Mouse (Mus musculus) liver, embryonic 11.5 days (tissue): Measurements from ENCODE around the gene Comt. TPM values are rescaled to one million over a fixed set of nuclear protein-coding genes. Genes with fewer than 3 reads are reported as not detected.

Experiments used
- ATAC-seq: fragments of 200-750 bp; cut with Nextera tagmentation; replicated peaks from 2 replicates; pipeline ENCODE4 v1.8.0; 2017; ENCODE audit warnings: moderate number of reproducible peaks, mild to moderate bottlenecking, moderate TSS enrichment, moderate library complexity; ENCODE audit not compliant: low FRiP score
- DNase-seq: peaks from one replicate; pipeline ENCODE4 v3.0.0-alpha.2; 2017; ENCODE audit warnings: low spot score
- H3K27ac ChIP-seq: fragments of 300-500 bp; sonication (generic); 2 replicates; pipeline ENCODE4 v1.5.1; 2014; ENCODE audit warnings: mild to moderate bottlenecking, low read depth, low read length, control low read depth
- H3K27me3 ChIP-seq: fragments of 300-500 bp; sonication (generic); replicated peaks from 2 replicates; pipeline ENCODE4 v1.6.1; 2014; ENCODE audit warnings: low read length, mixed read lengths; ENCODE audit not compliant: control insufficient read depth, insufficient read depth
- H3K36me3 ChIP-seq: fragments of 300-500 bp; sonication (generic); 2 replicates; pipeline ENCODE4 v1.6.1; 2014; ENCODE audit warnings: mild to moderate bottlenecking, low read length, moderate library complexity, mixed read lengths; ENCODE audit not compliant: control insufficient read depth, insufficient read depth
- H3K4me1 ChIP-seq: fragments of 300-500 bp; sonication (generic); replicated peaks from 2 replicates; pipeline ENCODE4 v1.6.1; 2014; ENCODE audit warnings: low read length, mixed read lengths; ENCODE audit not compliant: control insufficient read depth, insufficient read depth
- H3K4me2 ChIP-seq: fragments of 300-500 bp; sonication (generic); 2 replicates; pipeline ENCODE4 v1.6.1; 2014; ENCODE audit warnings: mild to moderate bottlenecking, control low read depth, moderate library complexity
- H3K4me3 ChIP-seq: fragments of 300-500 bp; sonication (generic); 2 replicates; pipeline ENCODE4 v1.5.1; 2014; ENCODE audit warnings: low read depth, low read length, control low read depth
- H3K9ac ChIP-seq: fragments of 300-500 bp; sonication (generic); 2 replicates; pipeline ENCODE4 v1.6.1; 2014; ENCODE audit warnings: low read depth, low read length, control low read depth
- H3K9me3 ChIP-seq: fragments of 300-500 bp; sonication (generic); 2 replicates; pipeline ENCODE4 v1.6.1; 2016; ENCODE audit warnings: low read length, inconsistent platforms, mixed read lengths; ENCODE audit not compliant: control insufficient read depth
- WGBS: fragments of 180-500 bp; shearing (Covaris S2); extraction: QIAGEN DNeasy Blood & Tissue Kit; methylation state at CpG from one replicate; pipeline ENCODE4 v1.1.7; 2014; 5-methylcytosine and 5-hydroxymethylcytosine counted together
- microRNA-seq: library from miRNA; unstranded; fragments of <30 nt; microRNA quantifications from one replicate; pipeline ENCODE4, GENCODE M21; 2017; ENCODE audit warnings: borderline number of aligned reads
- polyA plus RNA-seq: library from polyadenylated mRNA; unstranded; fragments of >200 nt; fragmentation: Nextera tagmentation; extraction: Ambion mirVana; gene quantifications from 2 replicates; pipeline ENCODE4 v1.2.1, GENCODE M21; 2014

Comt gene
- polyA plus RNA-seq, 1 experiment from 2014 or later = 141 TPM

GRCm38 (mm10) chr16:18360151-18360805 lies 66.4 kb downstream of the Comt start:
- WGBS = 77% methylated on average over 6 of the region's 6 CpGs
- no peak for DNase-seq
- H3K9ac ChIP-seq = no peak overlapping the region
- H3K27ac ChIP-seq = no peak overlapping the region
- no peaks in the 10 kb centered on the region for H3K36me3 ChIP-seq
- no peak for ATAC-seq
- H3K4me3 ChIP-seq = no peak overlapping the region
- H3K4me1 ChIP-seq = peaks cover 7% of the 10 kb centered on the region; the same call in 1 of the 2 replicates
- H3K4me2 ChIP-seq = no peak overlapping the region
- no peaks in the 10 kb centered on the region for H3K27me3 ChIP-seq
- H3K9me3 ChIP-seq = 0 out of 2 replicates have a peak, but pooled peaks cover 2% of the 10 kb centered on the region

GRCm38 (mm10) chr16:18357977-18358376 lies 68.7 kb downstream of the Comt start:
- H3K27ac ChIP-seq = no peak overlapping the region
- WGBS = 73% methylated on average over 6 of the region's 6 CpGs
- no peak for ATAC-seq

GRCm38 (mm10) chr16:18356961-18357360 lies 69.7 kb downstream of the Comt start:
- Histone ChIP-seq H3K9ac (no peak overlapping the region), H3K9me3 (0 out of 2 replicates have a peak, but pooled peaks cover 3% of the 10 kb centered on the region), H3K36me3 (no peaks in the 10 kb centered on the region), H3K27me3 (no peaks in the 10 kb centered on the region), H3K27ac (no peak overlapping the region), H3K4me3 (no peak overlapping the region), H3K4me1 (peaks cover 18% of the 10 kb centered on the region), H3K4me2 (no peak overlapping the region)
- DNase-seq (no peak), ATAC-seq (no peak)
- 76% methylated on average over 1 of the region's 1 CpGs for WGBS

More at GRCm38 (mm10) chr16:18357977-18358376, 68.7 kb downstream of the Comt start:
- Histone ChIP-seq H3K4me3 (no peak overlapping the region), H3K27me3 (no peaks in the 10 kb centered on the region), H3K4me1 (peaks cover 14% of the 10 kb centered on the region), H3K9ac (no peak overlapping the region), H3K9me3 (0 out of 2 replicates have a peak, but pooled peaks cover 3% of the 10 kb centered on the region), H3K36me3 (no peaks in the 10 kb centered on the region), H3K4me2 (no peak overlapping the region)
- no peak for DNase-seq

Small RNA genes within 50 kb of the gene (microRNA-seq; reads per million reads assigned to microRNA genes)
- gene Gm26219 = not detected

Other genes with a start within 250 kb of the Comt start
- gene Ccdc188, start 209.0 kb downstream of the Comt start, polyA plus RNA-seq = not detected in 2 replicates
- 7.7 and 7.8 TPM in 2 replicates for gene Zdhhc8, start 191.7 kb downstream of the Comt start, polyA plus RNA-seq
- gene Trmt2a, start 178.2 kb downstream of the Comt start, polyA plus RNA-seq = 127 and 130 TPM in 2 replicates
- gene Ranbp1, start 178.1 kb downstream of the Comt start, polyA plus RNA-seq = 943 and 989 TPM in 2 replicates
- 1.5 and 4.1 TPM in 2 replicates for gene Gm49776, start 168.5 kb downstream of the Comt start, polyA plus RNA-seq
- gene Dgcr8, start 137.6 kb downstream of the Comt start, polyA plus RNA-seq = 29.0 and 30.8 TPM in 2 replicates
- gene Tango2, start 78.7 kb downstream of the Comt start, polyA plus RNA-seq = 104 and 109 TPM in 2 replicates
- gene Arvcf, start 78.7 kb downstream of the Comt start, polyA plus RNA-seq = 13.8 and 15.5 TPM in 2 replicates
- 83.7 and 91.8 TPM in 2 replicates for gene Txnrd2, start 468 bp downstream of the Comt start, polyA plus RNA-seq
- gene Gnb1l, start 71.9 kb upstream of the Comt start, polyA plus RNA-seq = 17.8 and 18.4 TPM in 2 replicates
- gene Rtl10, start 72.0 kb upstream of the Comt start, polyA plus RNA-seq = 1.9 and 2.1 TPM in 2 replicates
- 0.17 and 0.43 TPM in 2 replicates for gene Tbx1, start 163.8 kb upstream of the Comt start, polyA plus RNA-seq
- 42.4 and 46.3 TPM in 2 replicates for gene Gp1bb, start 195.6 kb upstream of the Comt start, polyA plus RNA-seq
- not detected in 2 replicates for gene Gm49601, start 199.6 kb upstream of the Comt start, polyA plus RNA-seq
- 6.0 and 6.2 TPM in 2 replicates for gene Sept5, start 203.1 kb upstream of the Comt start, polyA plus RNA-seq